Mouse (Mus musculus): ENCODE measurements around the gene A030005K14Rik.
A peak's percentile ranks its signal among the peaks of the same experiment; 100 is the strongest.

Gene A030005K14Rik

DNA sequence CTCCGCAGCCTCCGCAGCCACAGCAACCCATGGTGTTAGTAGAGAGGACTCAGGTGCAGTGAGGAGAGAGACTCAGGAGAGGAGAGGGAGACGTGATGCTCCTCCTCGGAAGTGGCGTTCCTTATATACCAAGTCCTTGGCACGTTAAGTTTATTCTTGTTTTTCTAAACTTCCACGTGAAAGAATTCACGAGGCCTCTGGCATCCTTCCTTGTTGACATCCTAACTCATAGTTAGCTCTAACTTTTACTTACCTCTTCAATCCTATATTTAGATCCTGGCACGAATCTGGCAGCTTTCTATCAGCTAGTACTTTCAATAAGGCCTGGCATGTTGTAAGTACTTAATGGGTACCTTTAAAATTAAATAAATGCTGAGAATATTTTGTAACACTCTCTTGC, at the start of gene A030005K14Rik:
Gene A030005K14Rik (minus strand): TSS at position 101 of the 400 bp plus-strand sequence.
- no peak for DNase-seq

DNA sequence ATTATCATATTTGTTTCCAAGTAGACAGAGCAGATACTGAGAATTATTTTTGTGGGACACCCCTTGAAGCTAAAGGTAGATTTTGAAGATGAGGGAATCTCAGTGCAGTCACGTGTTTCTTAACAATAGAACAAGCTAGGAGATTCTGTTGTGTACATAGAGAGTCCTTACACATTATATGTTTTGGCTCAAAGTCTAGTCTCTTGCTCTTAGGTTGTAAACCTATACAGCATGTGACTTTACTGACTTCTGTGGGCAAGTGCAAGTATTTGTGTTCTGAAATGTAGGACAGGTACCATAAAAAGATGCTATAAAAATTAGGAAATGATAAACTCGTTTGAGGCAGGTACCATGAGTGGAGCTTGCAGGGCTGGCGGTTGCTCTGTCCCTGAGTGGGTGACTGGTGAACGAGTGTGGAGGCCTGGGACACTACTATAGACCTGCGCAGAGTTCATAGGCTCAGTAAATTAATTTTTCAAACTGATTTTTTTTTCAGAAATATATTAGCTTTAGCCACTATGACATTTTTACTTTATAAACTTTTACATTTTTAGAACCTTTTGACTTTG, 48.3 kb upstream of the A030005K14Rik start:
- no peak for DNase-seq

- DNase-seq, result no peak
These were observed 46.3 kb upstream of the A030005K14Rik start for GRCm38 (mm10) chr1:83105464-83105863.

DNA sequence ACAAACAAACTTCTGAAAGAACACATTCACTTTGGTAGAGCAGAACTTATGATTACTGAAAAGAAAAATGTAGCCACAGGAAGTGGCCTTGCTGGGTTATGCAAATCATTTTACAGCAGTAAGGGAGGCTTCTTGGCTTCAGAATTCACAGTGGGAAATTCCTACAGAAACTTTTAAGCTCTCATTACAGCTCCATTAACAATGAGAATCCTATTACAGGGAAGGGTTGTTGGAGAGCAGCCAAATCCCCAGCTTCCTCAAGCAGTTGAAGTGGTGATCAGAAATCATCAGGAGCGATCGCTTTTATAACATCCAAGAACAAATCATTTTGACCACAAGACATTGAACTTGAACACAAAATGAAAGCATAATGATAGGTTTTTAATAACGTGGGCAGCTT, 42.7 kb upstream of the A030005K14Rik start:
- DNase-seq, result peak; percentile 62 to 74

DNA sequence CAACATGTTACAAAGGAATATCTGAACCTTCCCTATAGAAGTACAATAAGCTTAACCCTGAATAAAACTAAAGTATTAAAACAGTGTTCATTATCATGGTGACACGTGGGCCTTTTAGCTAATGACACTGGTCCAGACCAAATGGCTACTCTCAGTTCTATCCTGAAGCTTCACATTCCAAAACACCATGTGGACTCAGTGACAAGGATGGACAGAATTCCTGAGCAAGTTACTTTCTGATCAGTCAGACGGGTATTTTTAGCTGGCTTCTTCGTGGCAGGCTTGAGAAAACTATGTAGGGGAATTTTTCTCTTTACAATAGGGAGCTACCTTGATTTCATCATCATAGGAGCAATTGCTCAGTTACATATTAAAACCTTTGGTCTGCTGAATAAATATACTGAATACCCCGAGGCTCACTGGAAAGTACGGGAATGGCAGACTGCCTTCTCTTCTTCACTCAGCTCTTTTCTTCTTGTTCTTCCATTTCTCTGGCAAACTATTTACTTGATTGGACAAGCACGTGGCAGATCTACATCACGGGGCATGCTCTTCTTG, 40.5 kb upstream of the A030005K14Rik start:
- DNase-seq, result no peak

DNA sequence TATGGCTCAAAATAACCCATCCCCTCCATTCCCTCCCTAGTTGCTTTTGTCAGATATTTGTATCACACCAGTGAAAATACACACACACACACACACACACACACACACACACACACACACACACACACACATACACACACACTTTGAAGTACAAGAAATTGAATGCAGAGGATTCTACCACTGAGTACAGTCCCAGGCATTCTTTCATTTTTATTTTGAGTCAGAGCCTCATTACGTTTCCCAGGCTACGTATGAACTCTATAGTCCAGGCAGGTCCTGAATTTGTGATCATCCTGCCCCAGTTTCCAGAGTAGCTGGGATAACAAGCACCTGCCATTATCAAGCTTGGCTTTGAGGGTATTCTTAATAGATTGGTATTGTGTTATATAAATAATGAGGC, 40.0 kb upstream of the A030005K14Rik start:
- no peak for DNase-seq

- DNase-seq, result no peak
These were observed 37.8 kb upstream of the A030005K14Rik start for GRCm38 (mm10) chr1:83096935-83097334.

DNA sequence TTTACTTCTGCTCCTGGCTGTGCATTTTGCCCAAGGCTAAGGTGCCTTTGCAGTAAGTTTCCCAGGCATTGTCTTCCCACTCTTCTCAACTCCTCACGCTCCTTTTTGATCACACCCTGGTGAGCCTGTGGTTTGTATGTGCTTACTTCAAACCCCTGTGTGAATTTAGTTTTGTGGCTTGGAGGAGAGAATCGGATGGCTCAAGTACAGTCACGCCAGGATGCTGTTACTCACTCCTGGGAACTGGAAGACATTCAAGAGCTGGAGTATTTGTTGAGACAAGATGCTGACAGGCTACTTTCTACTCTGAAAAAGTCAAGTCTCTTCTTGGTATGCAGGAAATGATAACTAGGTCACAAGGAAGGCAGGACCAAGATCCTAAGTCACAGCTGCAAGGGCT, 32.1 kb upstream of the A030005K14Rik start:
- DNase-seq, result no peak

DNA sequence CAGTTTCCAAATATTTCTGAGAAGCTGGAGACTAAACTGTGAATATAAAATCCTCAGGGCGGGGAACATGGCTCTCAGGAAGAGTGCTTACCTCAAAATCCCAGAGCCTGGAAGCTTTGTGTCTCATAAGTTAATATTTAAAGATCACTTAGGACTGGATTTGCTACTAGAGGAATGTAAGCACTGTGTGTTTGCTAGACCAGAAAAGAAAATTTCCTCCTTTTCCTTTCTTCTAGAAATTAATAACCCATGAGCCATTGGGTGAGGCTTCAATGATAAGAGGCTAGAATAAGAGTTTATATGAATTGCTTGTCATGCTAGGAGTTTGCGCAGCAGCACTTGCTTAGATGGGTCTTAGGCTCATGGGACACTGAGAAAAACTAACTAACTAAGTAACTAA, 25.6 kb upstream of the A030005K14Rik start:
- no peak for DNase-seq

GRCm38 (mm10) chr1:83077016-83077415, 17.8 kb upstream of the A030005K14Rik start:
- no peak for DNase-seq

DNA sequence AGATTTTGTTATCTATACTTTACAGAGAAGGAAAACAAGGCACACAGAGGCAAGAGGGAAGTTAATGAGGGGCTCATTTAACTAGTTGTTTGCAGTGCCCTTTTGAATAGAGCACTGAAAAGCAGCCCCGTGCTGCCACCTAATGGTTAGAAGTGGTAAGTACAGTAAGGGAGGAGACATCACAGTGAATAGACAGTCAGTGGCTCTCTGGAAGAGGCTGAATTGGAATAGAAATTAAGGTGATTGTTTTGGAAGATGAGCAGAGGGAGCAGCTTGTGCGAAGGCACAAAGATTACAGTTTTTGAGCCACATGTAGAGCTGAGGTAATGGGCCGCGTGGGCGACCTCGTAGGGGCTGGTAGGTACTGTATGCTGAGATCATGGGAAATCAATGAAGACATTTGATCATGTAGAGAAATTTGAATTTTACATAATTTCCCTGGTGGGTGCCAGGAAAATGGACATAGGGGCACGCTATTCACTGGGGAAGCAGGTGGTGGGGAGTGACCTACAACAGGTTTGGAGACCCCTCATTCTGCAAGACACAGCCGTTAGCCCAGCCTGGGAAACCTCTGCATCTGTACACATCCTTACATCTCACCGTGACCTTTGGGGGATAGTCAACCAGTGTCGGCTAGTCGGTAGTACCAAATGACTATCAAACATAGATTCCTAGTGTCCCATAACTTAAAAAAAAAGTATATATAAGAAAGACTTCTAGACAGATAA, 17.2 kb upstream of the A030005K14Rik start:
- DNase-seq, result peak; percentile 13 to 47

DNA sequence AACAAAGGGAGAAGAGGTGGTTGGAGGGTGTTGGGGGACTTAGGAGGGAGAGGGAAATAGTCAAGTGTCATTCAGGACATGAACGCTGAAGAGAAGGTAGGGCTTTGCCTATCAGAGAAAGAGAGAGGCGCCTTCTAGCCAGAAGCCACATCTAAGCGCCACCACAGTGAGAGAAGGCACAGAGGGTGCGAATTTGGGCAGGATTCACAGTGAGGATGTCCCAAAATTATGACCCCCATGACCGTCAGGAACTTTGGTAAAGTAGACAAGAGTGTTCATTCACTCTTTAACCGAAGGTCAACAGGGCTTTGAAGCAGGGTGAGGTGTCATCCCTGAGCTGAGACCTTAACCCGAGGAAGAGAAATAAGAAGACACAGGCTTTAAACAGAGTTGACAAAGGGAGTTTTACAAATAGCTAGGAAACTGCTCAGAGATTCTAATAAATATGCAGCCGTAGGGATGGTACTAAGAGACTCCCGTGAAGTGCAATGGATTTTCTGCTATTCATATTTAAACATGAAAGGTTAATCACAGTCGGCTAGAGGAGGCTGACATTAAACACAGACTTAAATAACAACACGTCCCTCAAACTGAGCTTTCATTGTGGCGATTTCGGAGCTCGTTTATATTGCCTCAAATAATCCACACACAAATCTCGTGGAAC, 16.5 kb upstream of the A030005K14Rik start:
- no peak for DNase-seq

- no peak for DNase-seq
These were observed 8.0 kb upstream of the A030005K14Rik start for GRCm38 (mm10) chr1:83067205-83067604.

GRCm38 (mm10) chr1:83066577-83066976, 7.4 kb upstream of the A030005K14Rik start:
- no peak for DNase-seq

- DNase-seq, result peak in 1 of 2 experiments; percentile 16
These were observed 5.7 kb upstream of the A030005K14Rik start for GRCm38 (mm10) chr1:83064851-83065250.

DNA sequence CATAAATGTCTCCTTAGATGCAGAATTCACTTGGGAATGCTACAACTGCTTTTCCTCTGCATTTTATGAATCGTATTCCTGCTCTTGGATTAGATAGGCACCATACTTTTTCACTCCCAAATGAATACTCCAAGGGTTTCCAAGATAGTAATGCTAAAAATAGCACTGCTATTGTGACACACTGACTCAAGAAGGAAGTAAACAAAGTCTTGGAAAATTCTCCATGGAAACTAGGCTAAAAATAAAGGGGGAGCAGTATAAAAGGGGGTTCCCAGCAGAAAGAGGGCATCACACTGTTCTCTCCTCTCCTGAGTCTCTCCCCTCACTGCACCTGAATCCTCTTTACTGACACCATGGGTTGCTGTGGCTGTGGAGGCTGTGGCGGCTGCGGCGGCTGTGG, 1.5 kb upstream of the A030005K14Rik start, which contains the start of gene Krtap28-13:
Gene Krtap28-13 (plus strand): TSS at position 288 of the 400 bp plus-strand sequence.
- no peak for DNase-seq

DNA sequence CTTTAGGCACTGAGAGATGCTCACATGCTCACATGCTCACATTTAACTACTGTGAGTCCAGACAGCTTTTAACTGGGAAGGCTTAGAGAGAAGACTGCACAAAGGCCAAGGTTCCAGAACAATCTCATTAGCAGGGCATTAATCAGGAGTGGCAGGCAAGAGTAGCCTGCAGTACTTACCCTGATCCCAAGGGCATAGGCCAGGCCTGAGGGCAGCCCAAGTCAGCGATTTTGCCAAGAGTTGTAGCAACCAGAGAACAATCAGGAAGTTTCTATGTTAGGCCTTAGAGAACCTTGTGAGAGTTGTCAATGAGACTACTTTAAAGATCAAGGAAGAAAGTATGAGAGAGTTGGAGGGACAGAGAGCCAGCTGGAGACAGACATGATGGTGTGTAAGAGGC, 697 bp downstream of the A030005K14Rik start:
- DNase-seq, result no peak

GRCm38 (mm10) chr1:83044882-83045427, 14.2 kb downstream of the A030005K14Rik start, which contains the start of gene Gm47969:
TSS of gene Gm47969 (plus strand) at chr1:83044932.
- DNase-seq, result no peak

- DNase-seq, result no peak
These were observed 16.8 kb downstream of the A030005K14Rik start, which contains the start of gene Krtap28-10 for GRCm38 (mm10) chr1:83042380-83042779. TSS of gene Krtap28-10 (minus strand) at chr1:83042480.

- DNase-seq, result no peak
These were observed 20.1 kb downstream of the A030005K14Rik start for GRCm38 (mm10) chr1:83039080-83039479.

DNA sequence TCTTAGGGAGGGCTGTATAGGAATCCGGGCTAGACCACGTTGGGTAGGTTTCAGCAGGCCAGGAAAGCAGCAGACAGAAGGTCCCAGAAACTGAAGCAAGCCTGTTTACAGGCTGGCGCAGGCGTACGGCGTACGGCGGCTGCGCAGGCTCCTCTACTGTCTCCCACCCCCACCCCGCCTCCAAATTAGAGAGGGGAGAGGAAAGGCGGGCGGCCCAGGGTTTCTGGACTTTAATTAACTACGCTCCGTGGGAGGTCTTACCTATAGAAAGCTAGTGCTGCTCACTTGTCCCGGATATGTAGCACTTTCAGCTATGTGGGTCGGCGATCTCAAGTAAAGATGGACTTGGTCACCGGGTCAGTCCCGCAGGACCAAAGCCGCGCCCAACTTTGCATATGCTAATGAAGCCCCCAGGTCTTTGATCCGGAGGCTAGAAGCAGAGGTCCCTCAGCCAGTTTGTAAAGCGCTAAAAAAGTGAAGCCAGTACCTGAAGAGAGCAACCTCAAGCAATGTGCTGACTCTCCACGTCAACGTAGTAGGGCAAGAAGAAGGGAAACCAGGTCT, 21.0 kb downstream of the A030005K14Rik start, which contains the start of gene Slc19a3:
Gene Slc19a3 (minus strand): TSS at position 340 of the 564 bp plus-strand sequence.
- DNase-seq, result peak; percentile 53 to 68

DNA sequence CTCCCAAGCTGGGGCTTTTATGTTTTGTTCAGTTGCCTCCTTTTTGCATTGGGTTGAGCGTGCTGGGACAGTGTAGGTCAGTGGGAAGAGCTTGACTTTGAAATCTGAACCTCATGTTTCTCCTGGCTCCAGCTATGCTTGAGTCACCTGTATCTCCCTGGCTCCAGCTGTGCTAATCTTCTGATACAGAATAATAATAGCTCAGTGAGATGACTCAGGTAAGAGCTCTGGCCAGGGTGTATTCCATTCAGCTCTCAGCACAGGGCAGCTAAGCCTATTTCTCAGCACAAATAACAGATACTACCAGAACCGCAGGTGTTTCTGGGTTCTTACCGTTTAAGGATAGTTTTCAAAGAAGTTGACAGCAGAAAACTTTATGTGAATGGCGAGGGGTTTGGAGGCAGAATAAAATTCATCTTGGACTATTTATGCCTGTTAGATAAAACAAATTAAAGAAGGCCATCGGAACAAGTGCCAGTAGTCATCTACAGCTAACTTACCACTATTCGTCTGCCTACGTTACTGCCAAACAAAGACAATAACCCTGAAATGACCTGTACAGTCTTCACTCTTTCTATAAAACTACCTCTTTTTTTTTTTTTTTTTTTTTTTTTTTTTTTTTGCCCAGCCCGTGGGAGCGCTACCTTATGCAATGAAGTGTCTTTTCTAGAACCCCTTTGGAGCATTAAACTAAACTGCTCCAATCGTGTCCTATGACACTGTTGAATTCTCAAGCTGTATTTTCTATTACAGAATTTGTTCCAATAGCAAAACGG, 22.1 kb downstream of the A030005K14Rik start:
- no peak for DNase-seq
